Mouse (Mus musculus): ENCODE data around the gene Ifngr1. TPM values are rescaled to one million over a fixed set of nuclear protein-coding genes. Genes with fewer than 3 reads are reported as not detected.

Ifngr1 gene
- 33.6 and 36.7 TPM in 2 replicates for polyA plus RNA-seq (2016; fragmentation: Nextera tagmentation; extraction: Ambion mirVana)

GRCm38 (mm10) chr10:19591641-19592441, at the start of gene Ifngr1:
Gene Ifngr1 (plus strand): TSS chr10:19591949.
- H3K9me3 ChIP-seq, result no peaks in the 10 kb centered on the region
- H3K4me1 ChIP-seq, result peaks cover 27% of the 10 kb centered on the region
- WGBS, result under 1% methylated on average over 52 of the region's 52 CpGs
- no peaks in the 10 kb centered on the region for H3K36me3 ChIP-seq
- peak; percentile 100 for DNase-seq (ENCODE audit: low spot score)
- peak within 1 kb of the TSS; percentile 80 for H3K4me3 ChIP-seq
- H3K27me3 ChIP-seq (ENCODE audit: insufficient read depth, poor library complexity, severe bottlenecking), result no peaks in the 10 kb centered on the region
- H3K27ac ChIP-seq, result peak within 1 kb of the TSS; percentile 96

- no peak for DNase-seq (ENCODE audit: low spot score)
- Histone ChIP-seq H3K27ac (no peak overlapping the region), H3K9me3 (no peaks in the 10 kb centered on the region), H3K4me3 (no peak overlapping the region), H3K36me3 (no peaks in the 10 kb centered on the region), H3K27me3 (ENCODE audit: insufficient read depth, poor library complexity, severe bottlenecking) (no peaks in the 10 kb centered on the region), H3K4me1 (no peaks in the 10 kb centered on the region)
- WGBS, result 87% methylated on average over 1 of the region's 1 CpGs
Observed at GRCm38 (mm10) chr10:19546825-19547224, 44.9 kb upstream of the Ifngr1 start.

- Histone ChIP-seq H3K27ac (no peak overlapping the region), H3K4me3 (no peak overlapping the region), H3K4me1 (no peaks in the 10 kb centered on the region), H3K9me3 (no peaks in the 10 kb centered on the region), H3K27me3 (ENCODE audit: insufficient read depth, poor library complexity, severe bottlenecking) (no peaks in the 10 kb centered on the region), H3K36me3 (no peaks in the 10 kb centered on the region)
- 76% methylated on average over 1 of the region's 1 CpGs for whole genome bisulfite sequencing
- DNase-seq (ENCODE audit: low spot score), result no peak
Observed at GRCm38 (mm10) chr10:19548016-19548415, 43.7 kb upstream of the Ifngr1 start.

GRCm38 (mm10) chr10:19548491-19548890, 43.3 kb upstream of the Ifngr1 start:
- Histone ChIP-seq H3K4me3 (no peak overlapping the region), H3K27ac (no peak overlapping the region), H3K9me3 (no peaks in the 10 kb centered on the region), H3K36me3 (no peaks in the 10 kb centered on the region), H3K27me3 (ENCODE audit: insufficient read depth, poor library complexity, severe bottlenecking) (no peaks in the 10 kb centered on the region), H3K4me1 (no peaks in the 10 kb centered on the region)
- no peak for DNase-seq (ENCODE audit: low spot score)
- WGBS, result 77% methylated on average over 2 of the region's 2 CpGs

GRCm38 (mm10) chr10:19551585-19551984, 40.2 kb upstream of the Ifngr1 start:
- WGBS, result 87% methylated on average over 3 of the region's 3 CpGs
- no peaks in the 10 kb centered on the region for H3K4me1 ChIP-seq
- no peaks in the 10 kb centered on the region for H3K27me3 ChIP-seq (ENCODE audit: insufficient read depth, poor library complexity, severe bottlenecking)

GRCm38 (mm10) chr10:19553857-19554256, 37.9 kb upstream of the Ifngr1 start:
- 68% methylated on average over 2 of the region's 2 CpGs for WGBS

More at GRCm38 (mm10) chr10:19551585-19551984, 40.2 kb upstream of the Ifngr1 start:
- Histone ChIP-seq H3K4me3 (no peak overlapping the region), H3K9me3 (no peaks in the 10 kb centered on the region), H3K27ac (no peak overlapping the region), H3K36me3 (no peaks in the 10 kb centered on the region)
- no peak for DNase-seq (ENCODE audit: low spot score)

GRCm38 (mm10) chr10:19557696-19558095, 34.1 kb upstream of the Ifngr1 start:
- Histone ChIP-seq H3K27me3 (ENCODE audit: insufficient read depth, poor library complexity, severe bottlenecking) (no peaks in the 10 kb centered on the region), H3K4me1 (no peaks in the 10 kb centered on the region), H3K4me3 (no peak overlapping the region), H3K27ac (no peak overlapping the region), H3K36me3 (no peaks in the 10 kb centered on the region), H3K9me3 (no peaks in the 10 kb centered on the region)
- 88% methylated on average over 4 of the region's 4 CpGs for WGBS
- DNase-seq (ENCODE audit: low spot score), result no peak

More at GRCm38 (mm10) chr10:19553857-19554256, 37.9 kb upstream of the Ifngr1 start:
- Histone ChIP-seq H3K4me1 (no peaks in the 10 kb centered on the region), H3K27ac (no peak overlapping the region), H3K27me3 (ENCODE audit: insufficient read depth, poor library complexity, severe bottlenecking) (no peaks in the 10 kb centered on the region), H3K9me3 (no peaks in the 10 kb centered on the region), H3K36me3 (no peaks in the 10 kb centered on the region), H3K4me3 (no peak overlapping the region)
- no peak for DNase-seq (ENCODE audit: low spot score)

GRCm38 (mm10) chr10:19559565-19560165, 32.1 kb upstream of the Ifngr1 start:
- Histone ChIP-seq H3K4me1 (no peaks in the 10 kb centered on the region), H3K27ac (no peak overlapping the region), H3K4me3 (no peak overlapping the region), H3K27me3 (ENCODE audit: insufficient read depth, poor library complexity, severe bottlenecking) (no peaks in the 10 kb centered on the region), H3K36me3 (no peaks in the 10 kb centered on the region), H3K9me3 (no peaks in the 10 kb centered on the region)
- WGBS, result 81% methylated on average over 8 of the region's 8 CpGs
- DNase-seq (ENCODE audit: low spot score), result no peak

- no peak overlapping the region for H3K27ac ChIP-seq
- 96% methylated on average over 3 of the region's 3 CpGs for WGBS
- no peaks in the 10 kb centered on the region for H3K4me1 ChIP-seq
- H3K9me3 ChIP-seq, result no peaks in the 10 kb centered on the region
- H3K36me3 ChIP-seq, result no peaks in the 10 kb centered on the region
- no peaks in the 10 kb centered on the region for H3K27me3 ChIP-seq (ENCODE audit: insufficient read depth, poor library complexity, severe bottlenecking)
- no peak overlapping the region for H3K4me3 ChIP-seq
- no peak for DNase-seq (ENCODE audit: low spot score)
Observed at GRCm38 (mm10) chr10:19562598-19562997, 29.2 kb upstream of the Ifngr1 start.

- Histone ChIP-seq H3K27me3 (ENCODE audit: insufficient read depth, poor library complexity, severe bottlenecking) (no peaks in the 10 kb centered on the region), H3K9me3 (no peaks in the 10 kb centered on the region), H3K4me1 (no peaks in the 10 kb centered on the region), H3K4me3 (no peak overlapping the region), H3K36me3 (no peaks in the 10 kb centered on the region), H3K27ac (no peak overlapping the region)
- 73% methylated on average over 1 of the region's 1 CpGs for WGBS
- DNase-seq (ENCODE audit: low spot score), result no peak
Observed at GRCm38 (mm10) chr10:19563443-19563861, 28.3 kb upstream of the Ifngr1 start.

GRCm38 (mm10) chr10:19567481-19567880, 24.3 kb upstream of the Ifngr1 start:
- no peaks in the 10 kb centered on the region for H3K27me3 ChIP-seq (ENCODE audit: insufficient read depth, poor library complexity, severe bottlenecking)
- H3K9me3 ChIP-seq, result no peaks in the 10 kb centered on the region
- 91% methylated on average over 4 of the region's 4 CpGs for WGBS
- no peak for DNase-seq (ENCODE audit: low spot score)
- no peak overlapping the region for H3K27ac ChIP-seq
- no peaks in the 10 kb centered on the region for H3K36me3 ChIP-seq
- no peak overlapping the region for H3K4me3 ChIP-seq
- no peaks in the 10 kb centered on the region for H3K4me1 ChIP-seq

GRCm38 (mm10) chr10:19570288-19570687, 21.5 kb upstream of the Ifngr1 start:
- no peak overlapping the region for H3K4me3 ChIP-seq
- H3K9me3 ChIP-seq, result no peaks in the 10 kb centered on the region
- H3K27ac ChIP-seq, result no peak overlapping the region
- H3K36me3 ChIP-seq, result no peaks in the 10 kb centered on the region
- no peaks in the 10 kb centered on the region for H3K4me1 ChIP-seq
- DNase-seq (ENCODE audit: low spot score), result no peak
- no peaks in the 10 kb centered on the region for H3K27me3 ChIP-seq (ENCODE audit: insufficient read depth, poor library complexity, severe bottlenecking)
- WGBS, result 61% methylated on average over 4 of the region's 4 CpGs

- WGBS, result 33% methylated on average over 1 of the region's 1 CpGs
- no peaks in the 10 kb centered on the region for H3K4me1 ChIP-seq
- no peak overlapping the region for H3K4me3 ChIP-seq
- no peaks in the 10 kb centered on the region for H3K27me3 ChIP-seq (ENCODE audit: insufficient read depth, poor library complexity, severe bottlenecking)
- no peak for DNase-seq (ENCODE audit: low spot score)
- no peaks in the 10 kb centered on the region for H3K36me3 ChIP-seq
- H3K27ac ChIP-seq, result no peak overlapping the region
- no peaks in the 10 kb centered on the region for H3K9me3 ChIP-seq
Observed at GRCm38 (mm10) chr10:19570716-19571115, 21.0 kb upstream of the Ifngr1 start.

Measured in heart, embryonic 10.5 days (tissue).